Mouse (Mus musculus) limb, embryonic 10.5 days (tissue): Measurements from ENCODE around the gene Limch1. TPM values are rescaled to one million over a fixed set of nuclear protein-coding genes. Genes with fewer than 3 reads are reported as not detected.

Experiments
- DNase-seq: peaks from one replicate; pipeline ENCODE4 v3.0.0-alpha.2; 2017; ENCODE audit warnings: low spot score
- H3K27ac ChIP-seq: fragments of 300-500 bp; sonication (generic); 2 replicates; pipeline ENCODE4 v1.5.1; 2016; ENCODE audit warnings: mild to moderate bottlenecking
- H3K27me3 ChIP-seq: fragments of 300-500 bp; sonication (generic); 2 replicates; pipeline ENCODE4 v1.6.1; 2016; ENCODE audit warnings: low read depth, mild to moderate bottlenecking; ENCODE audit not compliant: poor library complexity, severe bottlenecking
- H3K36me3 ChIP-seq: fragments of 300-500 bp; sonication (generic); 2 replicates; pipeline ENCODE4 v1.6.1; 2016; ENCODE audit warnings: mild to moderate bottlenecking, moderate library complexity
- H3K4me1 ChIP-seq: fragments of 300-500 bp; sonication (generic); 2 replicates; pipeline ENCODE4 v1.6.1; 2016
- H3K4me3 ChIP-seq: fragments of 300-500 bp; sonication (generic); 2 replicates; pipeline ENCODE4 v1.5.1; 2016; ENCODE audit warnings: mild to moderate bottlenecking, moderate library complexity
- H3K9me3 ChIP-seq: fragments of 300-500 bp; sonication (generic); replicated peaks from 2 replicates; pipeline ENCODE4 v1.6.1; 2016; ENCODE audit warnings: mild to moderate bottlenecking
- WGBS: fragments of 180-500 bp; shearing (Covaris S2); methylation state at CpG from one replicate; pipeline ENCODE4 v1.1.7; 2016; 5-methylcytosine and 5-hydroxymethylcytosine counted together
- polyA plus RNA-seq: library from polyadenylated mRNA; unstranded; fragments of >200 nt; fragmentation: Nextera tagmentation; extraction: Ambion mirVana; gene quantifications from 2 replicates; pipeline ENCODE4 v1.2.1, GENCODE M21; 2016

Gene Limch1
- polyA plus RNA-seq, 1 experiment from 2014 or later: 28.9 TPM

GRCm38 (mm10) chr5:66943521-66943920 lies 197.9 kb downstream of the Limch1 start:
- Histone ChIP-seq H3K27ac (no peak overlapping the region), H3K4me1 (peaks cover 24% of the 10 kb centered on the region)

GRCm38 (mm10) chr5:66947958-66948357 lies 202.3 kb downstream of the Limch1 start:
- Histone ChIP-seq H3K27ac (peak overlapping the region; percentile 39), H3K4me3 (no peak overlapping the region), H3K4me1 (peaks cover 15% of the 10 kb centered on the region), H3K36me3 (peaks cover 4% of the 10 kb centered on the region), H3K27me3 (no peaks in the 10 kb centered on the region), H3K9me3 (no peaks in the 10 kb centered on the region)
- DNase-seq: no peak
- WGBS: 78% methylated on average over 6 of the region's 6 CpGs

More at GRCm38 (mm10) chr5:66943521-66943920, 197.9 kb downstream of the Limch1 start:
- no peaks in the 10 kb centered on the region for H3K27me3 ChIP-seq
- no peaks in the 10 kb centered on the region for H3K36me3 ChIP-seq
- H3K4me3 ChIP-seq: no peak overlapping the region
- 77% methylated on average over 7 of the region's 7 CpGs for WGBS
- DNase-seq: no peak
- no peaks in the 10 kb centered on the region for H3K9me3 ChIP-seq

GRCm38 (mm10) chr5:66949098-66949692 lies 203.6 kb downstream of the Limch1 start:
- WGBS: 70% methylated on average over 8 of the region's 8 CpGs
- peaks cover 12% of the 10 kb centered on the region for H3K4me1 ChIP-seq
- peaks cover 5% of the 10 kb centered on the region for H3K36me3 ChIP-seq
- no peak for DNase-seq
- peak overlapping the region; percentile 36; the same call in 1 of the 2 replicates for H3K27ac ChIP-seq
- H3K27me3 ChIP-seq: no peaks in the 10 kb centered on the region
- H3K4me3 ChIP-seq: no peak overlapping the region
- no peaks in the 10 kb centered on the region for H3K9me3 ChIP-seq

- no peaks in the 10 kb centered on the region for H3K9me3 ChIP-seq
- peaks cover 16% of the 10 kb centered on the region for H3K4me1 ChIP-seq
- H3K27me3 ChIP-seq: no peaks in the 10 kb centered on the region
- H3K4me3 ChIP-seq: no peak overlapping the region
- no peak overlapping the region for H3K27ac ChIP-seq
- no peak for DNase-seq
- H3K36me3 ChIP-seq: peaks cover 5% of the 10 kb centered on the region
- 65% methylated on average over 3 of the region's 3 CpGs for WGBS
Observed at GRCm38 (mm10) chr5:66953375-66953774, 207.7 kb downstream of the Limch1 start.

- Histone ChIP-seq H3K4me1 (peaks cover 12% of the 10 kb centered on the region), H3K4me3 (no peak overlapping the region), H3K27ac (no peak overlapping the region), H3K36me3 (peaks cover 5% of the 10 kb centered on the region), H3K9me3 (no peaks in the 10 kb centered on the region), H3K27me3 (no peaks in the 10 kb centered on the region)
- WGBS: 76% methylated on average over 7 of the region's 7 CpGs
- no peak for DNase-seq
Observed at GRCm38 (mm10) chr5:66953971-66954644, 208.5 kb downstream of the Limch1 start.

GRCm38 (mm10) chr5:66955245-66955644 lies 209.6 kb downstream of the Limch1 start:
- WGBS: 88% methylated on average over 5 of the region's 5 CpGs
- no peak for DNase-seq
- H3K36me3 ChIP-seq: peaks cover 5% of the 10 kb centered on the region

GRCm38 (mm10) chr5:66957656-66958055 lies 212.0 kb downstream of the Limch1 start:
- Histone ChIP-seq H3K36me3 (peaks cover 7% of the 10 kb centered on the region), H3K9me3 (no peaks in the 10 kb centered on the region), H3K4me3 (no peak overlapping the region), H3K4me1 (peaks cover 11% of the 10 kb centered on the region), H3K27ac (0 out of 2 replicates have a peak overlapping the region, but pooled peaks have one; percentile 19), H3K27me3 (no peaks in the 10 kb centered on the region)
- DNase-seq: no peak
- 78% methylated on average over 10 of the region's 10 CpGs for WGBS

More at GRCm38 (mm10) chr5:66955245-66955644, 209.6 kb downstream of the Limch1 start:
- H3K4me1 ChIP-seq: peaks cover 11% of the 10 kb centered on the region
- H3K27me3 ChIP-seq: no peaks in the 10 kb centered on the region
- no peaks in the 10 kb centered on the region for H3K9me3 ChIP-seq
- H3K4me3 ChIP-seq: no peak overlapping the region
- no peak overlapping the region for H3K27ac ChIP-seq

GRCm38 (mm10) chr5:66958118-66958517 lies 212.5 kb downstream of the Limch1 start:
- no peak for DNase-seq
- WGBS: 50% methylated on average over 8 of the region's 8 CpGs

GRCm38 (mm10) chr5:66959968-66960367 lies 214.3 kb downstream of the Limch1 start:
- peaks cover 12% of the 10 kb centered on the region for H3K4me1 ChIP-seq
- H3K4me3 ChIP-seq: no peak overlapping the region
- no peak overlapping the region for H3K27ac ChIP-seq
- H3K27me3 ChIP-seq: no peaks in the 10 kb centered on the region
- H3K36me3 ChIP-seq: peaks cover 3% of the 10 kb centered on the region; the same call in 1 of the 2 replicates
- WGBS: 94% methylated on average over 8 of the region's 8 CpGs
- DNase-seq: no peak
- no peaks in the 10 kb centered on the region for H3K9me3 ChIP-seq

More at GRCm38 (mm10) chr5:66958118-66958517, 212.5 kb downstream of the Limch1 start:
- Histone ChIP-seq H3K4me3 (no peak overlapping the region), H3K4me1 (peaks cover 11% of the 10 kb centered on the region), H3K27me3 (no peaks in the 10 kb centered on the region), H3K9me3 (no peaks in the 10 kb centered on the region), H3K36me3 (peaks cover 3% of the 10 kb centered on the region; the same call in 1 of the 2 replicates), H3K27ac (peak overlapping the region; percentile 46; the same call in 1 of the 2 replicates)

- Histone ChIP-seq H3K27ac (peak overlapping the region; percentile 64), H3K4me1 (peaks cover 53% of the 10 kb centered on the region), H3K36me3 (peaks cover 3% of the 10 kb centered on the region; the same call in 1 of the 2 replicates), H3K4me3 (no peak overlapping the region), H3K27me3 (no peaks in the 10 kb centered on the region), H3K9me3 (no peaks in the 10 kb centered on the region)
- WGBS: 9% methylated on average over 6 of the region's 6 CpGs
- no peak for DNase-seq
Observed at GRCm38 (mm10) chr5:66965442-66965841, 219.8 kb downstream of the Limch1 start.

- H3K4me3 ChIP-seq: no peak overlapping the region
- peaks cover 55% of the 10 kb centered on the region for H3K4me1 ChIP-seq
- H3K9me3 ChIP-seq: no peaks in the 10 kb centered on the region
- no peaks in the 10 kb centered on the region for H3K27me3 ChIP-seq
- DNase-seq: no peak
- 47% methylated on average over 2 of the region's 2 CpGs for WGBS
- no peaks in the 10 kb centered on the region for H3K36me3 ChIP-seq
- peak overlapping the region; percentile 85; the same call in 1 of the 2 replicates for H3K27ac ChIP-seq
Observed at GRCm38 (mm10) chr5:66967147-66967546, 221.5 kb downstream of the Limch1 start.

- Histone ChIP-seq H3K36me3 (no peaks in the 10 kb centered on the region), H3K27ac (peak overlapping the region; percentile 85), H3K4me1 (peaks cover 55% of the 10 kb centered on the region), H3K4me3 (peak overlapping the region; percentile 20), H3K27me3 (no peaks in the 10 kb centered on the region), H3K9me3 (no peaks in the 10 kb centered on the region)
- 59% methylated on average over 4 of the region's 4 CpGs for WGBS
- DNase-seq: no peak
Observed at GRCm38 (mm10) chr5:66967646-66968045, 222.0 kb downstream of the Limch1 start.
